ENCODE assay signal across 8 mouse cellular contexts in the genomic region with DNA sequence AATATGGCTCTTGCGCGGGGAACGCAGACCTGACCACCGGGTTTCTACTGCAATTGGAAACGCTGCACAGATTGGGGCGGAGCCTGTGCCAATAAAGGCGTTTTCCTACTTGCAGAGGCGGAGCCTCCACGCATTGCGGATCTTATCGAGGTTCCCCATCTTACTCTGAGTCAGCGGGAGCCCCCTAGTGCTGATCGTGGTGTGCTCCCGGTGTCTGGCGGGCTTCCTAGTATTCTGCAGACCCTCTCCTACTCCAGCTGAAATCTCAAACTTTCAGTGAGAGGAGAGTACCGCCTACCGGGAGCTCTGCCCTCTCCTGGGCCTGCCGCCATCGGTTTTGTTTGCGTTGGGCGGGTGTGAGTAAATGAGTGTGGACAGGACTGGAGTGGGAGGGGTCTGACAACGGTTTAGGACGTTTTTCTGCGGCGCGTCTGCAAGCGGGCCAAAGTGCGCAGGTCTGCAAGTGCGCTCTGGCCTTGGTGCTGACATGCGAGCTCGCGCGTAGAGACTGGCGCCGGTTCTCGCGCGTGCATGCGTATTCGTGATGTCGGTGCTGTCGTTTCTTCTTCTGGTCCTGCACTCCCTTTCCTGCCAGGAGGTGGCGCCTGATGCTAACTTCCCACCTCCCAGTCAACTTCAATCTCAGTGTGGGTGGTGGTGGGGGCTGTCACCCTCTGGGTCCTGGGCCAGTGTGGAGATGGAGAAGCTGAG. TPM values are rescaled to one million over a fixed set of nuclear protein-coding genes. Genes with fewer than 3 reads are reported as not detected.
DNase-seq lines count a peak whose midpoint lies in the region; ATAC-seq lines count a peak whose summit lies in the region.

No protein-coding gene starts in this region.

- no peak overlapping the region for H3K27ac ChIP-seq in intestine, embryonic 14.5 days (ENCODE audit: low read depth)

- intact Hi-C loops in gastrocnemius, postnatal 36 days (cut with DNase I), result no loop called here
- intact Hi-C loops in left cerebral cortex, postnatal 14 days (cut with DNase I), result loop anchor here (2.0 kb wide), 1 partner anchor 41 kb away; no protein-coding TSS in a partner anchor

- ATAC-seq in intestine, embryonic 14.5 days (replicated peaks; ENCODE audit: low FRiP score, low TSS enrichment, low read depth), result peak; percentile 86
- ATAC-seq in megakaryocyte-erythroid progenitor cell, adult 5-6 weeks (replicated peaks; ENCODE audit: low FRiP score, low TSS enrichment, poor library complexity, severe bottlenecking), result peak; percentile 90

- under 1% methylated on average over 43 of the region's 43 CpGs for WGBS in intestine, embryonic 14.5 days

- peak overlapping the region; percentile 31 for H3K4me3 ChIP-seq in intestine, embryonic 14.5 days (ENCODE audit: low read depth, low read length)

- 0 out of 2 replicates have a peak, but pooled peaks cover 3% of the 10 kb centered on the region for H3K4me1 ChIP-seq in intestine, embryonic 14.5 days (replicated peaks; ENCODE audit: control insufficient read depth, insufficient read depth, low read length)

- peak overlapping the region; percentile 55 for H3K4me2 ChIP-seq in intestine, embryonic 14.5 days (ENCODE audit: low read length)

- H3K9ac ChIP-seq in intestine, embryonic 14.5 days (ENCODE audit: low read length), result no peak overlapping the region; the same call in 1 of the 2 replicates

- H3K36me3 ChIP-seq in intestine, embryonic 14.5 days (ENCODE audit: control insufficient read depth, insufficient read depth, low read length), result no peaks in the 10 kb centered on the region

- no peaks in the 10 kb centered on the region for H3K9me3 ChIP-seq in intestine, embryonic 14.5 days (ENCODE audit: control insufficient read depth, low read length)

- DNase-seq in adrenal gland, postnatal 10 days, result peak; percentile 88
- peak; percentile 89 for DNase-seq in embryo, embryonic 11.5 days (ENCODE audit: low read depth, low spot score)
- DNase-seq in gastrocnemius, postnatal 36 days, result peak; percentile 57 to 59
- peak; percentile 95 for DNase-seq in intestine, embryonic 14.5 days (ENCODE audit: low spot score)
- peak; percentile 95 for DNase-seq in left cerebral cortex, postnatal 14 days (ENCODE audit: low spot score in 2 of 2)
- DNase-seq in right cerebral cortex, postnatal 10 days (ENCODE audit: low spot score in 2 of 2), result peak; percentile 95 to 96
- peak; percentile 74 to 82 for DNase-seq in urinary bladder, postnatal 4 days (ENCODE audit: low spot score in 2 of 2)

- peaks cover 46% of the 10 kb centered on the region for H3K27me3 ChIP-seq in intestine, embryonic 14.5 days (replicated peaks; ENCODE audit: control insufficient read depth, insufficient read depth, low read length)

RNA-seq across cellular contexts. Expression of a gene that starts 8.2 kb away (rescaled TPM):
- 1 to 10 TPM; 1.8 to 4.2 TPM for total RNA-seq in adrenal gland, postnatal 10 days (2021)
- not detected for total RNA-seq in gastrocnemius, postnatal 36 days (2021)
- polyA plus RNA-seq in intestine, embryonic 14.5 days (2014; fragmentation: Nextera tagmentation; extraction: Ambion mirVana), result 0.18 and 0.43 TPM in 2 replicates
- total RNA-seq in left cerebral cortex, postnatal 14 days (2021), result 100 to 1,000 TPM; 873 to 922 TPM
- total RNA-seq in megakaryocyte-erythroid progenitor cell, adult 5-6 weeks (2014; fragmentation: Nextera tagmentation), result not detected in 2 replicates
- not detected in 2 replicates for total RNA-seq in megakaryocyte-erythroid progenitor cell, adult 5-6 weeks (2017)

RNA-seq across cellular contexts. Expression of a gene that starts 8.5 kb away (rescaled TPM):
- 1 to 10 TPM; 3.4 to 4.8 TPM for total RNA-seq in adrenal gland, postnatal 10 days (2021)
- total RNA-seq in gastrocnemius, postnatal 36 days (2021), result not detected
- polyA plus RNA-seq in intestine, embryonic 14.5 days (2014; fragmentation: Nextera tagmentation; extraction: Ambion mirVana), result 0.60 and 0.81 TPM in 2 replicates
- total RNA-seq in left cerebral cortex, postnatal 14 days (2021), result 100 to 1,000 TPM; 151 to 168 TPM
- not detected in 2 replicates for total RNA-seq in megakaryocyte-erythroid progenitor cell, adult 5-6 weeks (2014; fragmentation: Nextera tagmentation)
- total RNA-seq in megakaryocyte-erythroid progenitor cell, adult 5-6 weeks (2017), result not detected in 2 replicates

RNA-seq across cellular contexts. Expression of a gene that starts 25.6 kb away (rescaled TPM):
- total RNA-seq in adrenal gland, postnatal 10 days (2021), result under 1 TPM in 1 of 2 experiments, not detected in 1; 0.12 TPM
- not detected for total RNA-seq in gastrocnemius, postnatal 36 days (2021)
- not detected in 2 replicates for polyA plus RNA-seq in intestine, embryonic 14.5 days (2014; fragmentation: Nextera tagmentation; extraction: Ambion mirVana)
- not detected for total RNA-seq in left cerebral cortex, postnatal 14 days (2021)
- not detected in 2 replicates for total RNA-seq in megakaryocyte-erythroid progenitor cell, adult 5-6 weeks (2014; fragmentation: Nextera tagmentation)
- not detected in 2 replicates for total RNA-seq in megakaryocyte-erythroid progenitor cell, adult 5-6 weeks (2017)

RNA-seq across cellular contexts. Expression of a gene that starts 31.0 kb away (rescaled TPM):
- total RNA-seq in adrenal gland, postnatal 10 days (2021), result 10 to 100 TPM; 31.8 to 36.3 TPM
- total RNA-seq in gastrocnemius, postnatal 36 days (2021), result 10 to 100 TPM; 16.3 to 23.4 TPM
- polyA plus RNA-seq in intestine, embryonic 14.5 days (2014; fragmentation: Nextera tagmentation; extraction: Ambion mirVana), result 9.4 and 10.0 TPM in 2 replicates
- 10 to 100 TPM; 58.2 to 63.1 TPM for total RNA-seq in left cerebral cortex, postnatal 14 days (2021)
- 1.3 TPM in 1 of 2 replicates, not detected in the other for total RNA-seq in megakaryocyte-erythroid progenitor cell, adult 5-6 weeks (2014; fragmentation: Nextera tagmentation)
- 4.1 TPM in 1 of 2 replicates, not detected in the other for total RNA-seq in megakaryocyte-erythroid progenitor cell, adult 5-6 weeks (2017)

RNA-seq across cellular contexts. Expression of a gene that starts 56.9 kb away (rescaled TPM):
- total RNA-seq in adrenal gland, postnatal 10 days (2021), result 1 to 10 TPM in 1 of 2 experiments, under 1 TPM in 1; 0.85 to 2.1 TPM
- total RNA-seq in gastrocnemius, postnatal 36 days (2021), result not detected
- polyA plus RNA-seq in intestine, embryonic 14.5 days (2014; fragmentation: Nextera tagmentation; extraction: Ambion mirVana), result 8.9 and 11.8 TPM in 2 replicates
- under 1 TPM; 0.24 to 0.36 TPM for total RNA-seq in left cerebral cortex, postnatal 14 days (2021)
- total RNA-seq in megakaryocyte-erythroid progenitor cell, adult 5-6 weeks (2014; fragmentation: Nextera tagmentation), result not detected in 2 replicates
- not detected in 2 replicates for total RNA-seq in megakaryocyte-erythroid progenitor cell, adult 5-6 weeks (2017)

Comparison
In these comparisons a context has a peak if more than half of its experiments do, and no peak if none do; other contexts are left out.
1. RNA of a gene that starts 8.2 kb away (total RNA-seq): 873 to 922 TPM in left cerebral cortex, postnatal 14 days; 1.8 to 4.2 TPM in adrenal gland, postnatal 10 days, not detected in gastrocnemius, postnatal 36 days and not detected in megakaryocyte-erythroid progenitor cell, adult 5-6 weeks; every median in the first group is over 100 times any median in the second.
2. RNA of a gene that starts 8.5 kb away (total RNA-seq): 151 to 168 TPM in left cerebral cortex, postnatal 14 days; 3.4 to 4.8 TPM in adrenal gland, postnatal 10 days, not detected in gastrocnemius, postnatal 36 days and not detected in megakaryocyte-erythroid progenitor cell, adult 5-6 weeks; every median in the first group is over 10 times any median in the second.
3. Peak in every context shown above with its lines, with median percentiles within 50 percentile points of each other: DNase-seq.